Mouse (Mus musculus) G1E (cell line): ENCODE data around the gene Ccr6.

Experiments used
- CTCF ChIP-seq: IDR thresholded peaks from 2 replicates; pipeline ENCODE4 v1.5.1; 2012; ENCODE audit warnings: low read depth, low read length, inconsistent platforms, mixed read lengths
- GATA1 ChIP-seq: IDR thresholded peaks from 2 replicates; pipeline ENCODE4 v1.6.1; 2012; ENCODE audit warnings: borderline replicate concordance, low read length, inconsistent platforms, mixed read lengths

- TF ChIP-seq CTCF (no peak), GATA1 (no peak)
Measured at GRCm38 (mm10) chr17:8223225-8223624, 12.6 kb upstream of the Ccr6 start.
